In the genomic region with DNA sequence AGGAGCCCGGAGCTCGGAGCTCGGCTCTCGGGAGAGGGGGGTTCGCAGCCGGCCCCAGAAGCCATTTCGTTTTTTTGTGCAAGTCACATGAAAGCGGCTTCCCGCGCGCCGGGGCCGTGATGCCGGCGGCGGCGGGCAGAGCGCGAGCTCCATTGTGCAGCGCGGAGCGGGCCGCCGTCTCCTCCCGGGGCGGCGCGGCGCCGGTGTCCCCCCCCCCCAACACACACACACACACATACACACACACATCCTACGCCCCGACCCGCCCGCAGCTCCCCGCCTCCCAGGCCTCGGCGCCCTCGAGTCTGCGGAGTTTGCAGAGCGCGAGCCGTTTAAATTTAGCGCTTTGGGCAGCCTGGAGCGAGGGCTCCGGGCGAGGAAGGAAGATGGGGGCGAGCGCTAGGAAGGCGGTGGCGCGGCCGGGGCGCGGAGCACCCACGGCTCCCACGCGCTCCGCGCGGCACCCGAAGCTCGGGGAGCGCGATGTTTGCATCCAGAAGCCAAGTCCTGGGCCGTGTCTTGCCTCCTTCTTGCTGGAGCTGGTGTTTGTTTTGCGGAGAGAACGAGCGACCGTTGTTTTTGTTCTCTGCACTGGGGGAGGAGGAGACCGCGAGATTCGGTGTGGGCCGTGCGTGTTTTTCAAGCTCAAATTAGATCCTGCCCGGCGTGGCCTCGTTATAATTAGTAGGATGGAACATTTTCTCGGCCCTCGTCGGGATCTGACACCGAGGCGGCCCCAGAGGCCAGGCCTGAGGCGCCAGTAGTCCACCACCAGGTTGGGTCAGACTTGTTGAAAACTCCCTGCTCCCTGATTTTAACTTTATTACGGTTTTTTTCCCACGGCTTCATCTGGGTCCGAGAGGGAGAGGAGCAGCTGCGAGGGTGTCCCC, we compare ENCODE assay signal across 8 mouse cellular contexts. TPM values are rescaled to one million over a fixed set of nuclear protein-coding genes. Genes with fewer than 3 reads are reported as not detected.
DNase-seq lines count a peak whose midpoint lies in the region; ATAC-seq and TF ChIP-seq lines count a peak whose summit lies in the region.

No protein-coding gene starts in this region.

- H3K4me1 ChIP-seq in embryonic facial prominence, embryonic 15.5 days = peaks cover 34% of the 10 kb centered on the region
- peaks cover 47% of the 10 kb centered on the region for H3K4me1 ChIP-seq in heart, embryonic 13.5 days
- peaks cover 20% of the 10 kb centered on the region for H3K4me1 ChIP-seq in liver, postnatal 0 days (ENCODE audit: insufficient read depth)
- H3K4me1 ChIP-seq in neural tube, embryonic 14.5 days (ENCODE audit: control insufficient read depth, insufficient read depth, low read length) = peaks cover 24% of the 10 kb centered on the region

- H3K36me3 ChIP-seq in embryonic facial prominence, embryonic 15.5 days = no peaks in the 10 kb centered on the region
- 0 out of 2 replicates have a peak, but pooled peaks cover 6% of the 10 kb centered on the region for H3K36me3 ChIP-seq in heart, embryonic 13.5 days
- no peaks in the 10 kb centered on the region for H3K36me3 ChIP-seq in liver, postnatal 0 days (replicated peaks; ENCODE audit: insufficient read depth, low read length)
- no peaks in the 10 kb centered on the region for H3K36me3 ChIP-seq in neural tube, embryonic 14.5 days (ENCODE audit: control insufficient read depth, insufficient read depth, low read length)

- no peaks in the 10 kb centered on the region for H3K9me3 ChIP-seq in embryonic facial prominence, embryonic 15.5 days (replicated peaks)
- no peaks in the 10 kb centered on the region for H3K9me3 ChIP-seq in heart, embryonic 13.5 days
- no peaks in the 10 kb centered on the region for H3K9me3 ChIP-seq in liver, postnatal 0 days (ENCODE audit: low read length)
- H3K9me3 ChIP-seq in neural tube, embryonic 14.5 days (ENCODE audit: control insufficient read depth, low read length) = no peaks in the 10 kb centered on the region

- WGBS in embryonic facial prominence, embryonic 15.5 days = under 1% methylated on average over 78 of the region's 87 CpGs
- under 1% methylated on average over 71 of the region's 87 CpGs for WGBS in heart, embryonic 13.5 days
- under 1% methylated on average over 66 of the region's 87 CpGs for WGBS in liver, postnatal 0 days (ENCODE audit: insufficient replicate concordance)
- WGBS in neural tube, embryonic 14.5 days = under 1% methylated on average over 83 of the region's 87 CpGs

- H3K27me3 ChIP-seq in embryonic facial prominence, embryonic 15.5 days = no peaks in the 10 kb centered on the region
- H3K27me3 ChIP-seq in heart, embryonic 13.5 days (replicated peaks) = no peaks in the 10 kb centered on the region
- no peaks in the 10 kb centered on the region for H3K27me3 ChIP-seq in liver, postnatal 0 days (ENCODE audit: insufficient read depth, low read length)
- no peaks in the 10 kb centered on the region for H3K27me3 ChIP-seq in neural tube, embryonic 14.5 days (ENCODE audit: control insufficient read depth, insufficient read depth, low read length)

- peak overlapping the region; percentile 86 for H3K4me3 ChIP-seq in embryonic facial prominence, embryonic 15.5 days (replicated peaks)
- peak overlapping the region; percentile 93 for H3K4me3 ChIP-seq in heart, embryonic 13.5 days
- peak overlapping the region; percentile 76 for H3K4me3 ChIP-seq in liver, postnatal 0 days (ENCODE audit: low read depth, low read length)
- peak overlapping the region; percentile 88 for H3K4me3 ChIP-seq in neural tube, embryonic 14.5 days (ENCODE audit: low read depth, low read length)

- H3K4me2 ChIP-seq in embryonic facial prominence, embryonic 15.5 days (replicated peaks) = peak overlapping the region; percentile 84
- H3K4me2 ChIP-seq in heart, embryonic 13.5 days = peak overlapping the region; percentile 91
- H3K4me2 ChIP-seq in liver, postnatal 0 days (ENCODE audit: low read depth, low read length) = peak overlapping the region; percentile 93
- H3K4me2 ChIP-seq in neural tube, embryonic 14.5 days (ENCODE audit: low read depth, low read length) = peak overlapping the region; percentile 90

- peak overlapping the region; percentile 89 for H3K9ac ChIP-seq in embryonic facial prominence, embryonic 15.5 days
- H3K9ac ChIP-seq in heart, embryonic 13.5 days = peak overlapping the region; percentile 95
- H3K9ac ChIP-seq in liver, postnatal 0 days (replicated peaks) = peak overlapping the region; percentile 81
- peak overlapping the region; percentile 85 for H3K9ac ChIP-seq in neural tube, embryonic 14.5 days (replicated peaks; ENCODE audit: low read depth, low read length)

- peak; percentile 45; the same call in 1 of the 2 replicates for ATAC-seq in embryonic facial prominence, embryonic 15.5 days (ENCODE audit: insufficient number of reproducible peaks, low FRiP score, low TSS enrichment, low read depth)
- ATAC-seq in heart, embryonic 13.5 days (ENCODE audit: extremely low read depth, insufficient number of reproducible peaks, low FRiP score, low TSS enrichment) = peak; percentile 12; the same call in 1 of the 2 replicates
- peak; percentile 9 for ATAC-seq in liver, postnatal 0 days
- peak; percentile 64 for ATAC-seq in neural tube, embryonic 14.5 days (ENCODE audit: low read depth)

- DNase-seq in A20 (ENCODE audit: low read depth, low spot score) = peak; percentile 78
- DNase-seq in adrenal gland, postnatal 25 days = peak; percentile 65
- peak; percentile 78 for DNase-seq in kidney, postnatal 10 days
- DNase-seq in liver, postnatal 0 days = peak; percentile 65
- peak; percentile 55 to 61 for DNase-seq in thymus, adult 18-20 months

- no peak for TF ChIP-seq EP300 in liver, postnatal 0 days (IDR thresholded peaks at IDR 0.05; ENCODE audit: low read depth)

- TF ChIP-seq CTCF in liver, postnatal 0 days (IDR thresholded peaks at IDR 0.05; ENCODE audit: low read depth) = no peak

- peak overlapping the region; percentile 98 for H3K27ac ChIP-seq in embryonic facial prominence, embryonic 15.5 days (replicated peaks)
- peak overlapping the region; percentile 98 for H3K27ac ChIP-seq in heart, embryonic 13.5 days (replicated peaks)
- peak overlapping the region; percentile 91 for H3K27ac ChIP-seq in liver, postnatal 0 days (ENCODE audit: low read depth)
- H3K27ac ChIP-seq in neural tube, embryonic 14.5 days (ENCODE audit: low read depth, low read length) = peak overlapping the region; percentile 98

RNA-seq across cellular contexts. Expression of a gene that starts 1.6 kb away (rescaled TPM):
- total RNA-seq in adrenal gland, postnatal 25 days (2021) = 13.7 and 15.4 TPM in 2 replicates
- 28.9 and 31.0 TPM in 2 replicates for polyA plus RNA-seq in embryonic facial prominence, embryonic 15.5 days (2015; fragmentation: Nextera tagmentation; extraction: Ambion mirVana)
- 13.5 and 14.5 TPM in 2 replicates for polyA plus RNA-seq in heart, embryonic 13.5 days (2015; fragmentation: Nextera tagmentation; extraction: Ambion mirVana)
- polyA plus RNA-seq in liver, postnatal 0 days (2015; fragmentation: Nextera tagmentation; extraction: Ambion mirVana) = 5.1 and 5.3 TPM in 2 replicates
- polyA plus RNA-seq in neural tube, embryonic 14.5 days (2014; fragmentation: Nextera tagmentation; extraction: Ambion mirVana) = 38.7 and 40.8 TPM in 2 replicates

RNA-seq across cellular contexts. Expression of a gene that starts 49.4 kb away (rescaled TPM):
- total RNA-seq in adrenal gland, postnatal 25 days (2021) = 25.3 and 30.5 TPM in 2 replicates
- polyA plus RNA-seq in embryonic facial prominence, embryonic 15.5 days (2015; fragmentation: Nextera tagmentation; extraction: Ambion mirVana) = 17.9 and 20.7 TPM in 2 replicates
- polyA plus RNA-seq in heart, embryonic 13.5 days (2015; fragmentation: Nextera tagmentation; extraction: Ambion mirVana) = 10.9 and 11.7 TPM in 2 replicates
- 3.5 and 4.5 TPM in 2 replicates for polyA plus RNA-seq in liver, postnatal 0 days (2015; fragmentation: Nextera tagmentation; extraction: Ambion mirVana)
- polyA plus RNA-seq in neural tube, embryonic 14.5 days (2014; fragmentation: Nextera tagmentation; extraction: Ambion mirVana) = 24.4 and 26.7 TPM in 2 replicates

Comparison
In these comparisons a context has a peak if more than half of its experiments do, and no peak if none do; other contexts are left out.
1. Peak in every context shown above with its lines: DNase-seq, ATAC-seq, H3K4me3 ChIP-seq and H3K27ac ChIP-seq.
2. ATAC-seq: peak in every context shown above with its lines; median percentile 64 in neural tube, embryonic 14.5 days; 45 in embryonic facial prominence, embryonic 15.5 days; 12 in heart, embryonic 13.5 days; 9 in liver, postnatal 0 days.